Mouse (Mus musculus): Measurements from ENCODE around the gene Ppme1.

Gene Ppme1

DNA sequence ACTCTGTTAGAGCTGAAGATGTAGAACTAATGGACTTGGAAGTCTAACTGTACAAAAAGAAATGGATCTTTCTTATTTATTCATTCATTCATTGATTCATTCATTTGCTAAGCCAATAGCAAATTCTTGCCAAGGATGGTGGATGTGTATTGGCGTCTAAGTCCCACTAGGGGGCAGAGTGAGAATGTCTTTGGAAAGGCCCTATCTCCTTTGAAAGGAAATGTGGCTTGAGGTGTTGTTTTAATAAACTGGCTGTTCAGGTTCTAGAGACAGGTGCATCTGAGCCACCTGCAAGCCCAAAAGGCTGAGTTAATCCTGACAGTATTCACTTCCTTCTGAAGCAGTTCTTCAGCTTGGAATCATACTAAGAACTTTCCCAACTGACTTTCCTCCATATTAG lies 92.3 kb downstream of the Ppme1 start:
- in situ Hi-C loops (cut with MseI, MboI), result loop anchor here in 1 of 2 experiments (5.0 kb wide), 1 partner anchor 47 kb away; no protein-coding TSS in a partner anchor
